Mouse (Mus musculus) intestine, postnatal 0 days (tissue): ENCODE data around the gene Clec16a. TPM values are rescaled to one million over a fixed set of nuclear protein-coding genes. Genes with fewer than 3 reads are reported as not detected.

Experiments
- ATAC-seq: fragments of 200-750 bp; cut with Nextera tagmentation; 2 replicates; pipeline ENCODE4 v1.8.0; 2017; ENCODE audit warnings: mild to moderate bottlenecking, moderate TSS enrichment, moderate library complexity
- H3K27ac ChIP-seq: fragments of 300-500 bp; sonication (generic); 2 replicates; pipeline ENCODE4 v1.5.1; 2014; ENCODE audit warnings: mild to moderate bottlenecking, low read depth, low read length, moderate library complexity
- H3K27me3 ChIP-seq: fragments of 300-500 bp; sonication (generic); replicated peaks from 2 replicates; pipeline ENCODE4 v1.6.1; 2014; ENCODE audit warnings: low read length, mixed read lengths; ENCODE audit not compliant: control insufficient read depth, insufficient read depth
- H3K36me3 ChIP-seq: fragments of 300-500 bp; sonication (generic); 2 replicates; pipeline ENCODE4 v1.6.1; 2014; ENCODE audit warnings: mild to moderate bottlenecking, moderate library complexity; ENCODE audit not compliant: control insufficient read depth, insufficient read depth
- H3K4me1 ChIP-seq: fragments of 300-500 bp; sonication (generic); replicated peaks from 2 replicates; pipeline ENCODE4 v1.6.1; 2014; ENCODE audit warnings: antibody characterized with exemption, low read length, mixed read lengths; ENCODE audit not compliant: control insufficient read depth, insufficient read depth
- H3K4me2 ChIP-seq: fragments of 300-500 bp; sonication (generic); replicated peaks from 2 replicates; pipeline ENCODE4 v1.6.1; 2014; ENCODE audit warnings: low read depth, mild to moderate bottlenecking, moderate library complexity
- H3K4me3 ChIP-seq: fragments of 300-500 bp; sonication (generic); 2 replicates; pipeline ENCODE4 v1.5.1; 2014; ENCODE audit warnings: low read depth, low read length
- H3K9ac ChIP-seq: fragments of 300-500 bp; sonication (generic); 2 replicates; pipeline ENCODE4 v1.6.1; 2014; ENCODE audit warnings: mild to moderate bottlenecking, low read depth, low read length
- H3K9me3 ChIP-seq: fragments of 300-500 bp; sonication (generic); 2 replicates; pipeline ENCODE4 v1.6.1; 2016; ENCODE audit warnings: mixed run types; ENCODE audit not compliant: control insufficient read depth
- CTCF ChIP-seq: sonication (generic); IDR thresholded peaks from 2 replicates; pipeline ENCODE4 v1.5.1; 2016; ENCODE audit warnings: low read depth, mild to moderate bottlenecking, control low read depth, antibody characterized with exemption, moderate library complexity
- WGBS: fragments of 180-500 bp; shearing (Covaris S2); extraction: QIAGEN DNeasy Blood & Tissue Kit; methylation state at CpG from one replicate; pipeline ENCODE4 v1.1.7; 2014; 5-methylcytosine and 5-hydroxymethylcytosine counted together
- polyA plus RNA-seq: library from polyadenylated mRNA; unstranded; fragments of >200 nt; fragmentation: Nextera tagmentation; extraction: Ambion mirVana; gene quantifications from 2 replicates; pipeline ENCODE4 v1.2.1, GENCODE M21; 2015

The Clec16a gene
- polyA plus RNA-seq = 30.4 and 31.0 TPM in 2 replicates

DNA sequence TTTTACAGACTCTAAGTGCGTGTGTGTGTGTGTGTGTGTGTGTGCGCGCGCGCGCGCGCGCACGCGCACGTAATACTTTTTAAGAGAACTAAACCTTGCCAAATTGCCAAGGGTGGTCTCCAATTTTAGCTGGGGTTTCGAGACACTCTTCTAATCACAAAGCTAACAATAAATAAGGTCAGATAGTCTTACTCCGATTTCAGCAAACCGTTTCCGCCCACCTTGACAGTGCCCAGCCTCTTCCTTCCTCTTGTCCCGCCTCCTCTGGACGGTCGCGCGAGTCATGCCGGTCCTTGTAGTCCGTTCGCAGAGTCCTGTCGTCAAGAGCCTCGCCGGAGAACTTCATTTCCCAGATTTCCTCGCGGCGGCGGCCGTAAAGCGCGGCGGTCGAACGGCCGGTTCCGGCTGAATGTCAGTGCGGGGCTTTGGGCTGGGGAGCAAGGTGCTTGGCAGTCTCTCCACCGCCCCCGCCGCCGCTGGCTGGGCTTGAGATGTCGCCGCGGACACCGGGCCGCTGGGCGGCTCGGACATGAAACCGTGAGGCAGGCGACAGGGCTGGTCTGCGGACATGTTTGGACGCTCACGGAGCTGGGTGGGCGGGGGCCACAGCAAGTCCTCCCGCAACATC, at the start of gene Clec16a:
Gene Clec16a, plus strand, starts transcription at position 345 of the 628 bp plus-strand sequence.
- no peak within 1 kb of the TSS for H3K27ac ChIP-seq
- 0 out of 2 replicates have a peak, but pooled peaks have one; percentile 19 for TF ChIP-seq CTCF

GRCm38 (mm10) chr16:10495824-10496298, 49.3 kb upstream of the Clec16a start:
- WGBS = 52% methylated on average over 2 of the region's 2 CpGs
- Histone ChIP-seq H3K4me2 (no peak overlapping the region), H3K36me3 (no peaks in the 10 kb centered on the region), H3K27ac (no peak overlapping the region; the same call in 1 of the 2 replicates), H3K4me1 (0 out of 2 replicates have a peak, but pooled peaks cover 3% of the 10 kb centered on the region), H3K4me3 (no peak overlapping the region), H3K27me3 (no peaks in the 10 kb centered on the region), H3K9ac (no peak overlapping the region), H3K9me3 (no peaks in the 10 kb centered on the region)
- ATAC-seq = peak; percentile 31; the same call in 1 of the 2 replicates
- TF ChIP-seq CTCF = no peak

More for the DNA sequence above, at the start of gene Clec16a:
- Histone ChIP-seq H3K4me3 (peak within 1 kb of the TSS; percentile 92), H3K4me2 (peak within 1 kb of the TSS; percentile 86), H3K9me3 (no peaks in the 10 kb centered on the region), H3K9ac (peak within 1 kb of the TSS; percentile 71), H3K27me3 (no peaks in the 10 kb centered on the region), H3K4me1 (peaks cover 18% of the 10 kb centered on the region; the same call in 1 of the 2 replicates), H3K36me3 (no peaks in the 10 kb centered on the region)
- WGBS = under 1% methylated on average over 58 of the region's 58 CpGs
- peak; percentile 88 for ATAC-seq

DNA sequence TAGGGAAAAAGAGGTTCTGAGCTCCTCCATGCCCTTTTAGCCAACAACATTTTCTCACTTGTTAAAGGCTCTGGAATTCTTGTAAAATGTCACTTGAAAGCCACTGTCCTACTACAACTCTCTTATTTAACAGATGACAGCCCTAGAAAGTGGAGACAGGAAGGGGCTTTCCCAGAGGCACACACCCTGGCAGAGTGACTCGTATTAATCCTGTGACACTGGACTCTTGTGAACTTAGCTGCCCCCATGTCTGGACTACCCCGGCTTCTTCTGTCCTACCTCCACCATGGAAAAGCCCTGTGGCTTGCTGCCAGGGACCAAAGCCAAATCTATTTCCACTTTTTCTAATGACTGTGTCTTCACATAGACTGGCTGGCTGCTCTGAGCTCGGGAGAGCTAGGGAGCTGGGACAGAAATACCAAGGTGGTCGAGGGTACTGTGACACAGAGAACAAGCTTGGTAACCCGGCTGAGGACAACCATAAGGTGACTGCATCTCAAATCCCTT, 47.0 kb upstream of the Clec16a start:
- H3K9me3 ChIP-seq = no peaks in the 10 kb centered on the region
- WGBS = 59% methylated on average over 5 of the region's 5 CpGs
- TF ChIP-seq CTCF = no peak
- no peak overlapping the region for H3K9ac ChIP-seq
- H3K4me2 ChIP-seq = no peak overlapping the region
- 0 out of 2 replicates have a peak, but pooled peaks cover 3% of the 10 kb centered on the region for H3K4me1 ChIP-seq
- no peaks in the 10 kb centered on the region for H3K36me3 ChIP-seq
- H3K27me3 ChIP-seq = no peaks in the 10 kb centered on the region
- no peak overlapping the region for H3K4me3 ChIP-seq
- no peak overlapping the region for H3K27ac ChIP-seq
- no peak for ATAC-seq

GRCm38 (mm10) chr16:10499122-10499521, 46.0 kb upstream of the Clec16a start:
- Histone ChIP-seq H3K27me3 (no peaks in the 10 kb centered on the region), H3K27ac (no peak overlapping the region), H3K9me3 (no peaks in the 10 kb centered on the region), H3K4me3 (no peak overlapping the region), H3K36me3 (no peaks in the 10 kb centered on the region), H3K4me1 (0 out of 2 replicates have a peak, but pooled peaks cover 3% of the 10 kb centered on the region), H3K9ac (no peak overlapping the region), H3K4me2 (no peak overlapping the region)
- WGBS = 54% methylated on average over 1 of the region's 1 CpGs
- no peak for TF ChIP-seq CTCF
- no peak for ATAC-seq

GRCm38 (mm10) chr16:10501865-10502264, 43.3 kb upstream of the Clec16a start:
- no peaks in the 10 kb centered on the region for H3K36me3 ChIP-seq
- no peak overlapping the region for H3K4me2 ChIP-seq
- no peak overlapping the region for H3K27ac ChIP-seq
- ATAC-seq = no peak
- no peak for TF ChIP-seq CTCF
- no peak overlapping the region for H3K4me3 ChIP-seq
- no peaks in the 10 kb centered on the region for H3K9me3 ChIP-seq
- no peaks in the 10 kb centered on the region for H3K4me1 ChIP-seq
- 15% methylated on average over 8 of the region's 8 CpGs for WGBS
- H3K27me3 ChIP-seq = no peaks in the 10 kb centered on the region
- H3K9ac ChIP-seq = no peak overlapping the region

DNA sequence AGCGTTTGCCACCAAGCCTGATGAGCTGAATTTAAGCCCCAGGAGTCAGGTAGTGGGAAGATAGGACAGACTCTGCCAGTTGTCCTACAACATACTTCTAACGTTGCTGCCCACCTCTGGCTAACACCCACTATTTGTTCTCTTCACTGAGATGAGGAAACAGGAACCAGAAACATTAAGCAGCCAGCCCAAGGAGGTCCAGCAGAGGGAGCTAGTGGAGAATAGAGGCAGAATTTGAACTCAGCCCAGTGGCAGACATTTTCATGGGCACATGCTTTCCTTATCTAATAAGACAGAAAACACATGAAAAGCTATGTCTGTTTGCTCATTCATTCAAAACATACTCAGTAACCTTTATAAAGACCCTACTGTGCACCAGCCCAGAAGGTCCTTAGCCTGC, 42.1 kb upstream of the Clec16a start:
- no peaks in the 10 kb centered on the region for H3K36me3 ChIP-seq
- H3K4me1 ChIP-seq = no peaks in the 10 kb centered on the region
- H3K4me3 ChIP-seq = no peak overlapping the region
- WGBS = 65% methylated on average over 2 of the region's 2 CpGs
- 0 out of 2 replicates have a peak, but pooled peaks have one; percentile 19 for TF ChIP-seq CTCF
- no peak for ATAC-seq
- no peak overlapping the region for H3K27ac ChIP-seq
- H3K9ac ChIP-seq = no peak overlapping the region
- no peaks in the 10 kb centered on the region for H3K9me3 ChIP-seq
- no peak overlapping the region for H3K4me2 ChIP-seq
- H3K27me3 ChIP-seq = no peaks in the 10 kb centered on the region
